Mouse (Mus musculus): Measurements from ENCODE around the gene Gm28308. TPM values are rescaled to one million over a fixed set of nuclear protein-coding genes. Genes with fewer than 3 reads are reported as not detected.

Gm28308 gene
- polyA plus RNA-seq (2015; fragmentation: Nextera tagmentation; extraction: Ambion mirVana): 0.29 TPM in 1 of 2 replicates, not detected in the other

DNA sequence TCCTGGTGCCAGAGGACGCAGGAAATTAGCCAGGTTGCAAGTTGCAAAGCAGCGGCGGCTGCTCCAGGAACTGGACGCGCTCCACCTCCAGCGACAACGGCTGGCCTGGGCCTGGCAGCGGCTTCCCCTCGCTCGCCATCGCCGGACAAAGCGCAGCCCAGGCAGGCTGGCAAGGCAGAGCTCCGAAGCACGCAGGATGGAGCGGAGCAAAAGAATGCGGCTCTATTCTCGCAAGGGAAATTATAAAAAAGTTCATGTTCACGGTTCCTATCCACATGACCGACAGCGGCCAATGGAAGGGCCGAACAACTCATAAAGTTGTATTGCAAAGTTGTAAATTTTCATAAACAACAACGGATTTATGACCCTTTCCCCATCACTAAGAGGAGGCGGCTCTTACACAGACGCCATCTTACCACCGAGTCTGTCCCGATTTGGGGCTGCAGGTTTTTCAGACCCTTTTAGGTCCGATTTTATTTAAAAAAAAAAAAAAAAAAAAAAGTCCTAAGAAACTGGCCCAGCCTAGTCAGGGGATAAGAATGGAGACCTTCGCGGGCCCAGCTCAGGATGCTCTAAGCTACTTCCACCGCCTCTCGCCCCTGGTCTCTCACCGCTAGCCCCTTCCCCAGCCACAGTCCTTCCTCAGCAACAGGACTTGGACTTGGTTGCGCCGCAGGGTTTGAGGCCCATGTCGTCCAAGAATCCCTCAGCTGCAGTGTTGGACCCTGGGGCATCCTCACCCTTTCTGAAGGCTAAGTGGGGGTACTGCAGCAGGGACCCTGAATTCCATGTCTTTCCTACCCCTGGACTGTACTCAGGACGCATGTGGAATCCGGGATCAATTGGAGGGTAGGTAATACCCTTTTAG is at the start of gene Gm28308, which contains the start of gene Hoxa3:
Gene Gm28308, minus strand, starts transcription at position 221 of the 868 bp plus-strand sequence.
Gene Hoxa3, minus strand, starts transcription at position 218 of the 868 bp plus-strand sequence.
- Histone ChIP-seq H3K36me3 (no peaks in the 10 kb centered on the region), H3K4me3 (peak within 1 kb of the TSS; percentile 78), H3K27me3 (peaks cover 26% of the 10 kb centered on the region), H3K27ac (peak within 1 kb of the TSS; percentile 97), H3K4me1 (peaks cover 71% of the 10 kb centered on the region), H3K9ac (peak within 1 kb of the TSS; percentile 95), H3K9me3 (no peaks in the 10 kb centered on the region), H3K4me2 (replicated peaks) (peak within 1 kb of the TSS; percentile 90)
- ATAC-seq (ENCODE audit: low FRiP score, low read depth): peak; percentile 58
- WGBS: 2% methylated on average over 38 of the region's 38 CpGs

DNA sequence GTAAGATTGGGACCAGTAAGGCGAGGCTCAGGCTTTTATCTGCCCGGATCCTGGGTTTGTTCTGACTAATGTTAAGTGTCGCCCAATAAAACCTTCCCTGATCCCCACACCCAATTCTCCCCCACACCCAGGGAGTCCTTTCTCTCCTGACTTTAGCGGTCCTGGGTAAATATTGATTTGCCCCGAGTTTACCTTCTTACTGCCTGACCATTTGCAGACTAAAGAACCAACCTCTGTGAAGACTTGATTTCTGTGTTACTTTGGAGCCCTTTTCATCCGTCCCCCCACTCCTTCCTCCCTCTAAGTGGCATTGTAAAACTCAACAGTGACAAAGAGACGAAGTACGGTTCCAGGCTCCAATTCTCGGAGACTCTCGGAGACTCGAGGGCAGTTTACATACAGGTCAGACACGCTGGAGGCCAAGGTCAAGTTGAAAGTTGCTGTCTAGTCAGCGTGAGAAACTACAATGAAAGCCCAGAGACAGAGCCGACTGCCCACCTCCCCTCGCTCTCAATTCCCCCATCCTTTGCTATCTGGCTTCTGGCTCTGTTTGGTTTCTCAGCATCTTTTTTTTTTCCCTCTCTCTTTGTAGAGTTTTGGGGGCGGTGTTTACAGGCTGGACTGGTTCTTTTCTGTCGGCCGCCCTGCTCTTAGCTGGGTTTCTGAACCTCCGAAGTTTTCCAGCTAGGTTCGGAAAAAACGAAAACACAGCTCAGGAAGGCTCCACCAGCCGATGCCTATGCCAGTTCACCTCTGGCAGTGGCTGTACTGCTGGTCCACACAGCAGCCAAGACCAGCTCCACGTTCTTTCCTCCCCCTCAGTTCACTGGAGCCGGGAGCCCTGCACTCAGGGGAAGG is 49.6 kb upstream of the Gm28308 start:
- no peak for ATAC-seq (ENCODE audit: low FRiP score, low read depth)
- H3K27me3 ChIP-seq: peaks cover 23% of the 10 kb centered on the region
- H3K4me2 ChIP-seq (replicated peaks): peak overlapping the region; percentile 69
- peak overlapping the region; percentile 95 for H3K4me3 ChIP-seq
- WGBS: 3% methylated on average over 24 of the region's 24 CpGs
- H3K27ac ChIP-seq: peak overlapping the region; percentile 97
- peak overlapping the region; percentile 100 for H3K9ac ChIP-seq
- H3K9me3 ChIP-seq: no peaks in the 10 kb centered on the region
- H3K4me1 ChIP-seq: peaks cover 33% of the 10 kb centered on the region
- H3K36me3 ChIP-seq: no peaks in the 10 kb centered on the region

DNA sequence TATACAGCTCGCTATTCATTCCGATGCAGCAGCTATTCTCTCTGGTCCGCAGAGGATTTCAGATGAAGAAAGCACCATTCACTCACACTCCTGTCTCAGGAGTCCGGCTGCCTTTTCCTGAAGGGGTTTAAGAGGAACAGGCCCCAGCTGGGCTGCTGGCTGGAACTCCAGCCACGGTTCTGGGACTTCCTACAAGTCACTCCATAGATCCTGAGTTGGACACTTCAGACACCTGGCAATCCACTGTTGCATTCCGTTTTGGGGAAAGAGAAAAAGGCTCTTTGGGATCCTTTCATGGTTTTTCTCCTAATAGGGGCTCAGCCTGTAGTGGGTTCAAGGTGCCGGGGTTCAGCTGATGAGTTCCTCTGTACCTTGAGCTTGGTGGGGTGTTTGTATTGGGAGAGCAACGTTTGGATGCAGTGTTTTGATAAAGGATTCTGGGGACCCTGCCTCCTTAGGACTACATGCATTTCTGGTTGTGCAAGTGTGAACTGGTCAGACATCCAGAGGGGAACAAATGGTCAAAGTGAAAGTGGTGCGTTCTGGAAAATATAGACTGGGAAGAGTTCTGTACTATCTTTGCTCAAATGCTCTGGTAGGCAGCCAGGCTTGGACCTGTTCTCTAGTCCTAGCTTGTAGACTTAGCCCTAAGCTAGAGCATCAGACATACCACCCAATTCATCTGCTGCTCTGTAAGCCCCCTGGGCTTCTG is 48.8 kb upstream of the Gm28308 start:
- Histone ChIP-seq H3K4me2 (replicated peaks) (peak overlapping the region; percentile 69), H3K36me3 (no peaks in the 10 kb centered on the region), H3K9me3 (no peaks in the 10 kb centered on the region), H3K27ac (peak overlapping the region; percentile 97), H3K4me1 (peaks cover 32% of the 10 kb centered on the region), H3K9ac (peak overlapping the region; percentile 100), H3K27me3 (peaks cover 23% of the 10 kb centered on the region), H3K4me3 (peak overlapping the region; percentile 95)
- ATAC-seq (ENCODE audit: low FRiP score, low read depth): no peak
- WGBS: 4% methylated on average over 9 of the region's 9 CpGs

DNA sequence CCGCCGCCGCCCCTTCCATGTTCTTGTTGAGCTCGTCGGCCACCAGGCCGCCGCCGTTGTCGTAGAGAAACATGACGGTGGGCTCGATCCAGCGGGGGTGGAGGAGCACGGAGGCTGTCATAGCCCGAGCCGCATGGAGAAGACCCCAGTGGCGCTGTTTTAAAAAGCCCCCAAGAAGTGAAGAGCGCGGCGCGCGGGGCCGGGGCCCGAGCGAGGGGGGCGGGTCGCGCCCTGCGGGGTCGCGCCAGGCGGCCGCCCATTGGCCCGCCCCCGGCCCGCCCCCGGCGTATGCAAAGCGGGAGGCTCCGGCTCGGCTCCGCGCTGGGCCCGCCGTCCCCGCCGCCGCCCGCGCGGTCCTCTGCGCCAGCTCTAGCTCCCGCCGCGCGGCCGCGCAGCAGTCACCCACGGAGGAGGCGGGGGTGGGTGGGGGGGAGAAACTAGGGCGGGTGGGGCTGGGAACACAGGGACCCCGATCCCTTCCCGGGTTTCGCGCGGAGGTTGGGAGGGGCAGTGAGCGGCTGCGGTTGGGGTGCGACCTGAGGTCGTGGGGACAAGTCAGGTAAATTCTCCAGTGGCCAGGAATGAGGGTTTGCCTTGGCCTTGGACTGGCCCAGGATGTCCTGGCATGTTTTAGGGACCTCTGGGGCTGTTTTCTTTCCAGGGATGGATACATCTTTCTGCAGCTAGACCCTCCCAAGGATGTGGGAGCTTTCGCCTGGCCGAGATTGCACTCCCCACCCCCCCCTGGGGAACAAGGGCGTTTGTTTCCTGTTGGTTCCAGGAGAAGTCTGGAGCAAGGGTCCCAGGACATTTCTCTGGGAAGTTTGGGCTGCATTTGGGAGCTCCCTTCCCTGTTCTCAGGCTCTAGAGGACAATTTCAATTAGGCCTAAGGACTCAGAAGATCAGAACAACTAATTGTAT is 47.8 kb upstream of the Gm28308 start, which contains the start of gene Hoxa13:
Gene Hoxa13, minus strand, starts transcription at position 227 of the 922 bp plus-strand sequence.
- H3K9ac ChIP-seq: peak within 1 kb of the TSS; percentile 100
- H3K27ac ChIP-seq: peak within 1 kb of the TSS; percentile 97
- H3K4me3 ChIP-seq: peak within 1 kb of the TSS; percentile 95
- H3K9me3 ChIP-seq: no peaks in the 10 kb centered on the region
- no peaks in the 10 kb centered on the region for H3K36me3 ChIP-seq
- peaks cover 23% of the 10 kb centered on the region for H3K4me1 ChIP-seq
- under 1% methylated on average over 26 of the region's 72 CpGs for WGBS
- peaks cover 19% of the 10 kb centered on the region for H3K27me3 ChIP-seq
- H3K4me2 ChIP-seq (replicated peaks): peak within 1 kb of the TSS; percentile 69
- ATAC-seq (ENCODE audit: low FRiP score, low read depth): peak; percentile 90

- peak overlapping the region; percentile 97 for H3K27ac ChIP-seq
Measured at GRCm38 (mm10) chr6:52259811-52260261, 46.7 kb upstream of the Gm28308 start.

DNA sequence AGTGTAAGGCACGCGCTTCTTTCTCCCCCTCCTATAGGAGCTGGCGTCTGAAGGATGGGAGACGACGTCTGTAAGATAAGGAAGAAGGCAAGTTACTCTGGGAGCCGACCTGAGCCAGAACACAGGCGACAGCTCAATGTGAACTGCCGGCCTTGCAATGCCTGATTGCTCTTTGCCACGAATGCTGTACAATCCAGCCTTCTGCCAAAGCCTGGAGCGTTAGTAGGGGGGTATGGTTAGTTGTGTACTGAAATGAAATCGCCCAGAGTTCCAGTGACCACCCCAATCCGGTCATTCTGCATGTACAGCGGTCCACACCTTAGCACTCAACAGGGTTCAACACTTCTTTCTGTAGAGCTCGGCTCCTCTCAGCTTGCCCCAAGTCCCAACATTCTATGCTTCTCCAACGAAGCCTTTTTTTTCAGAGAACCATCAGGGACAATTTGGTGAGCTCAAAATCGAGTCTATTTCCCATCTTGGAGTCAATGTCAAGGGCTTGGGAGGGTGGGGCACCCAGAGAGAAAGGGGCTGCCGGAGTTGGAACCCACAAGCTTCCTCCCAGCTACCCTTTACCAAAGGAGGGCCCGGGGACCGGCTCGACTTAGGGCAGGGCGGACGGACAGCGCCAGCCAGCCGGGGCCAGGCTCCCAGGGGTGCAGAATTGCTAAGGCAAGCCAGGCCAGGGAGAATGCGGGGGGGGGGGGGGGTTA is 46.1 kb upstream of the Gm28308 start:
- Histone ChIP-seq H3K27ac (peak overlapping the region; percentile 97), H3K4me3 (peak overlapping the region; percentile 95), H3K36me3 (no peaks in the 10 kb centered on the region), H3K4me2 (replicated peaks) (peak overlapping the region; percentile 69), H3K4me1 (peaks cover 18% of the 10 kb centered on the region), H3K9me3 (no peaks in the 10 kb centered on the region), H3K27me3 (peaks cover 15% of the 10 kb centered on the region; the same call in 1 of the 2 replicates), H3K9ac (peak overlapping the region; percentile 100)
- ATAC-seq (ENCODE audit: low FRiP score, low read depth): no peak
- 1% methylated on average over 25 of the region's 25 CpGs for WGBS

More at GRCm38 (mm10) chr6:52259811-52260261, 46.7 kb upstream of the Gm28308 start:
- WGBS: under 1% methylated on average over 30 of the region's 39 CpGs
- Histone ChIP-seq H3K9me3 (no peaks in the 10 kb centered on the region), H3K4me1 (peaks cover 20% of the 10 kb centered on the region), H3K9ac (peak overlapping the region; percentile 100), H3K4me2 (replicated peaks) (peak overlapping the region; percentile 69), H3K36me3 (no peaks in the 10 kb centered on the region), H3K27me3 (peaks cover 19% of the 10 kb centered on the region; the same call in 1 of the 2 replicates), H3K4me3 (peak overlapping the region; percentile 95)
- ATAC-seq (ENCODE audit: low FRiP score, low read depth): no peak; the same call in 1 of the 2 replicates

DNA sequence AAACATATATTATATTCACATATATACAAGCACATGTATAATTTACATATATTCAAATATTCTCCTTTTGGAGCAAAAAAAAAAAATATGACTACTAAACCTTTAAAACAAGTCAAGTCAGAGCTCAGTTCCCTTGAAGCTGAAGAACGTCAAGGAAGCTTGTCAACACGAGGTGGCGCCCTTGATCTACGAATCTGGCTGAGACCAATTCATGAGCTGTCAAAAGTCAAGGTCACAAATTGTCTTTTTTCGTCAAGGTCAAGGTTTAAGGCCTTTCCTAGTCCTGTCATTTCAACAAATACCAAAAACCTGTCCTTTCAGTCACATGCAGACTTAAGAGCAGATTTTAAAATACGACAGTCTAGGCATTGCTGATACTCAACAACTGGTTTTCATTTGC is 43.8 kb upstream of the Gm28308 start:
- ATAC-seq (ENCODE audit: low FRiP score, low read depth): no peak
- Histone ChIP-seq H3K9me3 (no peaks in the 10 kb centered on the region), H3K4me3 (peak overlapping the region; percentile 95), H3K27ac (no peak overlapping the region), H3K4me1 (peaks cover 15% of the 10 kb centered on the region), H3K27me3 (peaks cover 10% of the 10 kb centered on the region), H3K4me2 (replicated peaks) (peak overlapping the region; percentile 75), H3K9ac (peak overlapping the region; percentile 69), H3K36me3 (peaks cover 7% of the 10 kb centered on the region; the same call in 1 of the 2 replicates)
- WGBS: 1% methylated on average over 6 of the region's 6 CpGs

GRCm38 (mm10) chr6:52253511-52254500 is 40.7 kb upstream of the Gm28308 start:
- Histone ChIP-seq H3K9ac (peak overlapping the region; percentile 87), H3K36me3 (peaks cover 18% of the 10 kb centered on the region; the same call in 1 of the 2 replicates), H3K9me3 (no peaks in the 10 kb centered on the region), H3K4me1 (peaks cover 37% of the 10 kb centered on the region), H3K27me3 (peaks cover 13% of the 10 kb centered on the region), H3K4me3 (peak overlapping the region; percentile 95), H3K27ac (peak overlapping the region; percentile 97), H3K4me2 (replicated peaks) (peak overlapping the region; percentile 75)
- peak; percentile 16; the same call in 1 of the 2 replicates for ATAC-seq (ENCODE audit: low FRiP score, low read depth)
- 1% methylated on average over 59 of the region's 59 CpGs for WGBS

- ATAC-seq (ENCODE audit: low FRiP score, low read depth): no peak
- H3K4me2 ChIP-seq (replicated peaks): peak overlapping the region; percentile 75
- peaks cover 13% of the 10 kb centered on the region for H3K27me3 ChIP-seq
- 2% methylated on average over 35 of the region's 35 CpGs for WGBS
- H3K4me1 ChIP-seq: peaks cover 37% of the 10 kb centered on the region
- peak overlapping the region; percentile 97 for H3K27ac ChIP-seq
- peak overlapping the region; percentile 95 for H3K4me3 ChIP-seq
- H3K36me3 ChIP-seq: peaks cover 18% of the 10 kb centered on the region; the same call in 1 of the 2 replicates
- H3K9me3 ChIP-seq: no peaks in the 10 kb centered on the region
- peak overlapping the region; percentile 87 for H3K9ac ChIP-seq
Measured at GRCm38 (mm10) chr6:52252775-52253376, 39.7 kb upstream of the Gm28308 start.

All from limb, embryonic 13.5 days (tissue).